Mouse (Mus musculus) frontal cortex, adult (tissue): ENCODE results near the gene Tmem33.
A peak's percentile ranks its signal among the peaks of the same experiment; 100 is the strongest.

ENCODE experiments used
- ATAC-seq: cut with Nextera tagmentation; 2 replicates; pipeline ENCODE4 v1.9.2; 2017; ENCODE audit warnings: mild to moderate bottlenecking, moderate library complexity, mixed read lengths; ENCODE audit not compliant: low TSS enrichment

The Tmem33 gene

GRCm38 (mm10) chr5:67258473-67258872 is 1.9 kb upstream of the Tmem33 start:
- ATAC-seq, result peak; percentile 41

DNA sequence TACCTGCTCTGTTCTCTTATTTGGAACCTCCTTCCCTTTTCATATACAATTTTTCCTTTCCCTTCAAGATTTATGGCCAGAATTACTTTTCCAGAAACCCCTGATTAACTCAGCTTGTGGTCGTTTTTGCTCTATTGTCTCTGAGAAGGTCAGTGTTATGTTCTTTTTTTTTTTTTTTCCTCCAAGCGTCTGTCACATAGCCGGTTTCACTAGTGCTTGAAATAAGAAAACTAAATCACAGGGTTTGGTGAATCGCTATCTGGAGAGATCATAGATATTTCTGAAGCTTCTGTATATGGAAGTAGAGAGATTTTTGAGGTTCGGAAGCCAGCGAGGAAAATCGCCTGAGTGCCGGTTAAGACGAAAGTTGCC is 220 bp upstream of the Tmem33 start:
- ATAC-seq, result peak; percentile 11; the same call in 1 of the 2 replicates

DNA sequence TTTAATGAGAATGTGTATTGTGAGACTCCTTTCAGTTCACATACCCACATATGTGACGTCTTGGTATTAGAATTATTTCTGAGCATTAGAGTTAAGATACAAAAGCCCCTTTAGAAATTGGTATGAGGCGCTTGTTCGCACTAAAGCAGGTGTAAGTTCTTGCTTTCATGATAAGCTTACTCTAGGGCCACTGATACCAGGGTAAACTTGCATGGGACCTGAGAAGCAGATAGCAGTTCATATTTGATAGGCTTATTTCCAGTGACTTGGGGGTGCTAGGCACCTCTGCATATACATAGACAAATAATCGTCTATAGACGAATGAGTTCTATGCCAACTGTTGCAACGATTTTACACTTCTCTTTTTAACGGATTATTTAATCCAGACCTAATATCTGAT is 2.6 kb downstream of the Tmem33 start:
- ATAC-seq, result no peak

- ATAC-seq, result no peak
These were observed 5.7 kb downstream of the Tmem33 start for GRCm38 (mm10) chr5:67266106-67266505.

DNA sequence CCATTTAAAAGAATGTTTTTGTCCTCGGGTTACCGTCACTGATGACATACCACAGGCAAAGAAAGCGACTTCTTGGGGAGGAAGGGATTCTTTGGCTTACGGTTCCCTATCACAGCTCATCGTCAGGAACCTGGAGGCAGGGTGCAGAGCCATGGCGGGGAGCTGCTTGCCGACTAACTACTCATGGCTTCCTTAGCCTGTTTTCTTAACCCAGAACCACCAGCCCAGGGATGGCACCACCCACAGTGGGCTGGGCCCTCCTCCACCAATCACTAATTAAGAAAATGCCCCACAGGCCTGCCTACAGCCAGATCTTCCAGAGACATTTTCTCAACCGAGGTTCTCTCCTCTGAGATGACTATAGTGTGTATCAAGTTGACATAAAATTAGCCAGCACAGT is 8.9 kb downstream of the Tmem33 start:
- no peak for ATAC-seq

GRCm38 (mm10) chr5:67279407-67279806 is 19.0 kb downstream of the Tmem33 start:
- no peak for ATAC-seq

DNA sequence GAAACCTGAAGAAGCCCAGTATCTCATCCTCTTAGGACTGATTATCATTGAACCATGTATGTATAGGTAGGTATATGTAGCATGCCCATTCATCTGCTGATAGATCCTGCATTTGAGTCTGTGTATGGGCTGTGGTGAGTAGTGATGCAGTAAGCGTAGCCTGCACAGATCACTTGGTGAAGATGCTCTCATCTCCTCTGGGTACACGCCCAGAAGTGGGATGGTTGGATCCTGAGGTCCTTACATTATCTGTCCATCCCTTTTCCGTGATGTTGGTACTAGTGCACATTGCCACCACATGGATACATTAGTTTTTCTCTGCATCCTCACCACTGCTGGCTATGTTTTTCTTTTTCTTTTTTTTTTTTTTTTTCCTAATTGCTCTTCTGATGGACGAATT is 19.5 kb downstream of the Tmem33 start:
- no peak for ATAC-seq

DNA sequence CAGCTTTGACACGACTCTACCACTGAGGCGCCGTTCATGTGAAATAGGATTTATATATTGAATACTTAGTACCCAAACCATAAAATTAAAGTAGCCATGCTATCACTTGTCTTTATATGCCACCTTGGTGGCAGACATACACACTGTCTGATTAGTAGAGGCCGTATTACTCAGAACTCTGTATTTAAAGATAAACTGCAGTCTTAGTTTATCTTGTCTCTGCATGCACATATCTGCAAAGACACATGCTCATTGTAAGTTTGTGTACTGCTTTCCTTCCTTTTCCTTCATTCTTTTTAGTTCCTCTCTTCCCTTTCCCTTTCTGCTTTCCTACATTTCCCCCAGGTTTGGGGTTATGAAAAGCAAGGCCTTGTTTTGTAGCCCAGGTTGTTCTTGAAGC is 20.0 kb downstream of the Tmem33 start:
- ATAC-seq, result no peak

DNA sequence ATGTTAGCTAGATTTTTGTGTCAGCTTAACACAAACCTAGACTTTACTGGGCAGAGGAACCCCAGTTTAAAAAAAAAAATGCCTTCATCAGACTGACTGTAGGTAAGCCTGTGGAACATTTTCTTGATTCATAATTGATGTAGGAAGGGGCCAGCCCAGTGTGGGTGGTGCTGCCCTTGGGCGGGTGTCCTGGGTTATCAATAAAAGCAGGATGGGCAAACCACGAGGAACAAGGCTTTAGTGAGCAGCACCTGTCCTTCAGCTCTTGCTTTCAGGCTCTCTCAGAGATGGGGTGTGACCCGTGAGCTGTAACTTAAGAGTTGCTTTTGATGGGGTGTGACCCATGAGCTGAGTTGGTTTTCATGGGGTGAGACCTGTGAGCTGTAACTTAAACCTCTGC is 34.7 kb downstream of the Tmem33 start:
- no peak for ATAC-seq

DNA sequence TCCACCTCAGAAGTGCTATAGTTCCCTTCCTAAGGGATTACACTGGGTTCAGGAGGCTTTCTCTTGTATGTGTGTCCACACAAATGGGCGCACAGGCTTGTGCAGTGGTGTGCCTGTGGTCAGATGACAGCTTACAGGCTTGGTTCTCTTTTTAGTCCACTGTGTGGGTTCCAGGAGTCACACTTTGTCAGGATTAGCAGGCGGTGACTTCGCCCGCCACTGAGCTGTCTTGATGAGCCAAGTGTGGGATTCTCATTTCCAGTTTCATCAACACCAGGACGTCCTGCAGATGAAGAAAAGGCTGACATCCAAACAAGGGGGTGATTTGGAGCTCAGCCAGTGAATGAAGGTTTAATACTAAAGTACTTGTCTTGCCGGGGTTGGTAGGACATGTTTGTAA is 35.3 kb downstream of the Tmem33 start:
- peak; percentile 90 for ATAC-seq

- no peak for ATAC-seq
These were observed 35.8 kb downstream of the Tmem33 start for GRCm38 (mm10) chr5:67296171-67296570.

- no peak for ATAC-seq
These were observed 36.9 kb downstream of the Tmem33 start for GRCm38 (mm10) chr5:67297026-67297813.

- ATAC-seq, result no peak
These were observed 39.6 kb downstream of the Tmem33 start for GRCm38 (mm10) chr5:67299847-67300412.

- ATAC-seq, result no peak
These were observed 40.7 kb downstream of the Tmem33 start for GRCm38 (mm10) chr5:67300926-67301597.

GRCm38 (mm10) chr5:67301722-67302331 is 41.5 kb downstream of the Tmem33 start:
- ATAC-seq, result no peak

GRCm38 (mm10) chr5:67303816-67304215 is 43.5 kb downstream of the Tmem33 start:
- no peak for ATAC-seq

DNA sequence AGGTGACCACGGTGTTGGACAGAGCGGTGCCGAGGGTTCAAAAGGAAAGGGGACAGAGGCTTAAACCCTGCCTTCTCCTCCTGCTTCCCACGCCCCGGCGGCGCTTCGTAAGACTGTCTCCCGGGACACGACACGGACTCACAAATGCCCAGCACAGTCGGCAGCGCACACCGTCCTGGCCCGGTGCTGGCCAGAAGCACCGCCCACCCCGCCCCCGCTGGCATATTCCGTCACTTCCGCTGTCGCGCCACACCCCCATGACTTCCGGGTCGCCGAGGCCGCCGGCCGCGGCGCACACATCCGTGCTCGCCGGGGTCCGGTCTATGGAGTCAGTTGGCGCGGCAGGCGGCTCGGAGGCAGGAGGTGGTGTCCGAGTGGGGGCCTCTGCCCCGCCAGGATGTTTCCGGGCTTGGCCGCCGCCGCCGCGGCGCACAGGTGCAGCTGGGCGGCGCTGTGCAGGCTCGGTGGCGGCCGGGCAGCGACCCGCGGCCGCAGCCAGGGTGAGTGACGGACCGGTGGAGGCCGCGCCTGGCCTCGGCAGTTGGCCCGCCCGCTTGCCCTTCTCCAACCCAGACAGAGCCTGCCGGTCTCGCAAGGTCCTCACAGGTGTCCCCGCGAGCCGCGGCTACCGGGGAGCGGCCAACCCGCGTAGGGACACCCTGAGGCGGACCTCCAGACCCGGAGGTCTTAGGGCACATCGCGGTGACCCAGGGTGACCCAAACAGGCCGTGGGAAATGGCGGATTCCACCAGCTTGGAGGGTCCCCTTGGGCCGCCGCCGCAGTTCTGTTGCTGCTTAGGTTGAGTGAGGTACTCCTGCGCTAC is 46.5 kb downstream of the Tmem33 start, which contains the start of gene Slc30a9:
Slc30a9 (plus strand) TSS at position 258 of the 824 bp plus-strand sequence.
- peak; percentile 94 for ATAC-seq

- ATAC-seq, result no peak
These were observed 47.4 kb downstream of the Tmem33 start for GRCm38 (mm10) chr5:67307659-67308222.

- ATAC-seq, result no peak
These were observed 51.6 kb downstream of the Tmem33 start for GRCm38 (mm10) chr5:67311811-67312521.

GRCm38 (mm10) chr5:67312522-67312851 is 52.1 kb downstream of the Tmem33 start:
- peak; percentile 56 for ATAC-seq
